Mouse (Mus musculus) cortical plate, adult 2 months (tissue): ENCODE data around the gene Cep78.

Source experiments
- CTCF ChIP-seq: fragments of 200-500 bp; IDR thresholded peaks from 2 replicates; pipeline ENCODE4 v1.5.1; 2011; ENCODE audit warnings: mild to moderate bottlenecking, control low read depth, low read length; ENCODE audit not compliant: insufficient read depth; ENCODE audit errors: extremely low read depth
- POLR2A ChIP-seq: fragments of 200-500 bp; IDR thresholded peaks from 2 replicates; pipeline ENCODE4 v1.6.1; 2011; ENCODE audit warnings: mild to moderate bottlenecking, low read length, control low read depth; ENCODE audit not compliant: insufficient read depth; ENCODE audit errors: extremely low read depth

DNA sequence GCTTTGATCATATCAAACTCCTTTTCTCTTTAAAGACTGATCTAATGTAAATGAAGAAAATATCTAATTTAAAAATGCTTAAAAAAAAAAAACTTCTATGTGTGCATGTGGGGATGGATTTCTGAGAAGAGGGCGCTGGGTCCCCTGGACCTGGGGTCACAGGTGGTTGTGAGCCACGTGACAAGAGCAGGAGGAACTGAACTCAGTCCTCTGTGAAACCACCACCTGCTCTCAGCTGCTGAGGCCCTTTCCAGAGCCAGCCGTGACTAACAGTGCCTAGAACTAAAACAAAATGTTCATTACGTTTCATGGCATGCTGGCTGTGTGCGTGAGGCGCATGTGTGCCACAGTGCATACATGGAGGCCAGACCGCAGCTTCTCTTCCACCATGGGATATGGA is 20.3 kb downstream of the Cep78 start:
- TF ChIP-seq CTCF (no peak), POLR2A (no peak)
